Mouse (Mus musculus) lung, adult 2 months (tissue): ENCODE results near the gene Itga6. TPM values are rescaled to one million over a fixed set of nuclear protein-coding genes. Genes with fewer than 3 reads are reported as not detected.

Experiments
- DNase-seq: peaks from one replicate; pipeline ENCODE4 v3.0.0; 2022
- H3K4me1 ChIP-seq: fragments of 200-500 bp; 2 replicates; pipeline ENCODE4 v1.6.1; 2011; ENCODE audit warnings: low read length; ENCODE audit not compliant: control insufficient read depth, insufficient read depth
- H3K4me3 ChIP-seq: fragments of 200-500 bp; replicated peaks from 2 replicates; pipeline ENCODE3; 2011; ENCODE audit warnings: low read depth, mild to moderate bottlenecking, control low read depth, low read length; ENCODE audit errors: extremely low read depth
- CTCF ChIP-seq: fragments of 200-500 bp; IDR thresholded peaks from 2 replicates; pipeline ENCODE4 v1.5.1; 2011; ENCODE audit warnings: mild to moderate bottlenecking, low read length, control low read depth; ENCODE audit not compliant: insufficient read depth
- POLR2A ChIP-seq: fragments of 200-500 bp; IDR thresholded peaks from 2 replicates; pipeline ENCODE4 v1.6.1; 2011; ENCODE audit warnings: low read depth, mild to moderate bottlenecking, control low read depth, low read length, borderline replicate concordance; ENCODE audit errors: extremely low read depth
- WGBS: fragments of 180-500 bp; shearing (Covaris S2); methylation state at CpG from one replicate; pipeline ENCODE4 v1.1.7; 2018; 5-methylcytosine and 5-hydroxymethylcytosine counted together
- polyA plus RNA-seq: library from polyadenylated mRNA; depleted of rRNA; stranded (reverse); fragments of >200 nt; gene quantifications from 2 replicates; pipeline ENCODE4 v1.2.3, GENCODE M21; 2012

Itga6 gene
- polyA plus RNA-seq, 1 experiment = 45.2 TPM

DNA sequence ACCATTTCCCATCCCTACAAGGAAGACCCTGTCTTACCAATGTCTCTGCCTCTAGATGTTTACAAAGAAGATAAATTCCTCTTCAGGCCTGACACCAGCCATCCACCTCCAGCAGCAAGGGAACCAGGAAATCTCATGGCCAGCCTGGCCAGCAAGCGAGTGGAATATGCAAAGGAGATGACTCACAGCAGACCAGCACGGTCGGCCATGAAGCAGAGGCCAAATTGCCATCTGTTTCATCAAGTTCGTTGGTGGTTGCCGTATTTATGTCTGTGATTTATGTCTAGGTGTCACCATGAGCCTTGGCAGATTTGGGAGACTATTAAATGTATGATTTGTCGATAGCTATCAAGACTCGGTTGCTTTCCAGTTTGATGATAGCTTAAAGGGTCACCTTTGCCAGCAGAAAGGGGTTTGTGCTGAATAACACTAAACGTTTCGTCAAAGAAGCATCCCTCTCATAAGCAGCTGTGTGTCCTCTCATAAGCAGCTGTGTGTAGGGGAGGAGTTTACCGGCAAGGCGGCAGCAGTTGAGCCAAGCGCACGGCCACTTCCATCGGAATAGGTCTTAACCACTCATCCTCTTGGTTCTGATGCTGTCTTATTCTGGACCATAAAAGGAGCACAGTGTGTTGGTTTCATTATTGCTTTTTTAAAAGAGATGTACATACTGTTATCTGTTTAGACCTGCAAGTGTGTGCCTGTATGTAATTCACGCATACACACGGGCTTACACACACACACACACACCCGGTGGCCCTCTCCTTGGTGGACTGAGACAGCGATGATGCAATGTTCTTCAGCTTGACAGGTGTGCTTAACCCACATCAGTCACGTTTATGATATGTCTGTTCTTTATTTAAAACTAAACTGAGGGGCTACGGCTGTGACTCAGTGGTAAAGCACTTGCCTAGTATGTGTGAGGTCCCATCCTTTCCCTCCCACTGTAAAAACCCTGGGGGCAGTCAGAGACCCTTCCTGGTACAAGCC, 14.5 kb upstream of the Itga6 start:
- WGBS = 74% methylated on average over 20 of the region's 20 CpGs
- TF ChIP-seq POLR2A = no peak
- TF ChIP-seq CTCF = no peak
- no peak for DNase-seq

GRCm38 (mm10) chr2:71734792-71735392, 10.5 kb upstream of the Itga6 start:
- Histone ChIP-seq H3K4me3 (no peak overlapping the region), H3K4me1 (no peaks in the 10 kb centered on the region)
- TF ChIP-seq POLR2A (no peak), CTCF (no peak)
- WGBS = 48% methylated on average over 9 of the region's 9 CpGs
- no peak for DNase-seq

More for the DNA sequence above, 14.5 kb upstream of the Itga6 start:
- no peaks in the 10 kb centered on the region for H3K4me1 ChIP-seq
- no peak overlapping the region for H3K4me3 ChIP-seq

DNA sequence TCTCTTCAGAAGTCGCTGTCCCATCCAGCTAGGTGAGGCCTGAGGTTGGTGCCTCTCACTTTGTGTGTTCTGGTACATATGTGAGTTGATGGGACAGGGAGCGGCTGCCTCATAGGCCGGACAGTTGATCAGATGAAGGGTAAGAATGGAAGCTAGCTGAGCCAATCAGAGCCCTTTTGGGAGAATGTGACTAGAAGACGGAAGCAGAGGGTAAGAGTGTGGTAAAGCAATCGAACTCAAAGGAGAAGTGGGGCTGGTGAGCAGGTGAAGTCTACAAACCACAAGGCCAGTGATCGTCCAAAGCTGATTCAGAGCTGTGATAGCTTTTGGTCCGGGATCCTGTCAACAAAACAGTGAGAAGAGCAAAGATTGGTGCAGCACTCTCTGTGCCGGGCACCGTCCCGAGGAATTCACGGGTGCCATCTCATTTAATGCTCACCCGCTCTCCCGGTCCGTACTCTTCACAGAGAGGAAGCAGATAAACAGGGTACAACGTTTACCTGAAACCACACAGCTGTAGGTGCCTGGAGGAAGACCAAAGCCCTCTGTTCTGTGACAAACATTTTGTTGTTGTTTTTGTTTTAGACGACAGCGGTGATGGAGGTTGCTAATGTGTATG, 9.8 kb upstream of the Itga6 start:
- H3K4me3 ChIP-seq = no peak overlapping the region
- WGBS = 80% methylated on average over 17 of the region's 17 CpGs
- DNase-seq = no peak
- no peaks in the 10 kb centered on the region for H3K4me1 ChIP-seq
- no peak for TF ChIP-seq POLR2A
- no peak for TF ChIP-seq CTCF

- H3K4me3 ChIP-seq = no peak overlapping the region
- no peak for DNase-seq
- 87% methylated on average over 2 of the region's 2 CpGs for WGBS
- H3K4me1 ChIP-seq = no peaks in the 10 kb centered on the region
- TF ChIP-seq CTCF (no peak), POLR2A (no peak)
Measured at GRCm38 (mm10) chr2:71736213-71736612, 9.2 kb upstream of the Itga6 start.

- no peak for TF ChIP-seq POLR2A
- TF ChIP-seq CTCF = no peak
- H3K4me1 ChIP-seq = no peaks in the 10 kb centered on the region
- no peak for DNase-seq
- WGBS = 47% methylated on average over 9 of the region's 9 CpGs
- H3K4me3 ChIP-seq = no peak overlapping the region
Measured at GRCm38 (mm10) chr2:71739173-71739860, 6.1 kb upstream of the Itga6 start.

- WGBS = 72% methylated on average over 4 of the region's 4 CpGs
- Histone ChIP-seq H3K4me3 (no peak overlapping the region), H3K4me1 (no peaks in the 10 kb centered on the region; the same call in 1 of the 2 replicates)
- no peak for TF ChIP-seq POLR2A
- TF ChIP-seq CTCF = no peak
- no peak for DNase-seq
Measured at GRCm38 (mm10) chr2:71742557-71742956, 2.9 kb upstream of the Itga6 start.

GRCm38 (mm10) chr2:71743377-71743776, 2.0 kb upstream of the Itga6 start:
- no peak overlapping the region for H3K4me3 ChIP-seq
- TF ChIP-seq CTCF (no peak), POLR2A (no peak)
- 78% methylated on average over 7 of the region's 7 CpGs for WGBS
- no peak for DNase-seq
- H3K4me1 ChIP-seq = no peaks in the 10 kb centered on the region; the same call in 1 of the 2 replicates

DNA sequence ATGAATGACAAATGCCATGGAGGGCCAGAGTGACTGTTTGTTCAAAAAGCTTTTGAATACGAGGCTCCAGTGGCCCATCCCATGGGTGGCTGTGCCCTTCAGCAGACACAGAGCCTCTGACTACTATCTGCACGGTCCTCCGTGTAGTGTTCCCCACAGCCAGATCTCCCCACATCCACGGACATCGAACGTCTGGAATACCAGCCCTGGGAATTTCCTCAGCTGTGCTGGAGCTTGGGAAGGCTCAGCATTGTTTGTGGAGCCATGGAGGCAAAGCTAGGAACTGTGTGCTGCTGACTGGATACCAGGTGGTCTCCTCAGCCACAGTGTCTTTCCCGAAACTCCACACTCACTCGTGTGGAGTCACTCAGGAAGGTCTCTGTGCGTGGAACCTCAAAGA, 1.1 kb upstream of the Itga6 start:
- WGBS = 49% methylated on average over 9 of the region's 9 CpGs
- TF ChIP-seq CTCF (no peak), POLR2A (no peak)
- DNase-seq = no peak
- Histone ChIP-seq H3K4me3 (no peak overlapping the region), H3K4me1 (no peaks in the 10 kb centered on the region; the same call in 1 of the 2 replicates)

DNA sequence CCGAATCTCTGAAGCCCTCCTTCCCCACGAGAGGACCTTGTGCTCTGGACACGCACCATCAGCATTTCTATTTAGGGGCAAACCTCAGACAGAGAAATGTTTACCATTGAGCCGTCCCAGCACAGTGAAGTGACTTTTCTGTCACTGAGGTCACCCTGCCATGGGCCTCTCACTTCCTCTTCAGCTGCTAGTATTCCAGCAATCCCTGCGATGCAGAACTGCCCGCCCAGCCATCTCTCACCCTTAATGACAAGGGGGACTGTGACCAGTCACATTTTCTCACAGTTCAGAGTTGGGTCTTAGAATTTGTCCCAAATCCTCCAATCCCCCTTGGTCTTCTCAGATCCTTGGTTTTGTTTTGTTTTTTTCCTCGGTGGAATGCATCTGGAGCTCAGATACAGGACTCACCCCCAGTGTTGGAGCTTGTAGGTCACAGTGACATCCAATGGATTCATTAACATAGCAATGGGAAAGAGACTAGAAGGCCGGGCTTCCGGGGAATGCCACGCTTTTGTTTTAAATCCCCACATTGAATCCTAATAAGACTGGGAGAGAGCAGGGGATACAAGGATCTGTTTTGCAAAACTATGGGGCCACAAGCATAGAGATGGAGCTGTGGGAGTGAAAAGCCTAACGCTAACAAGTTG, 432 bp upstream of the Itga6 start:
- TF ChIP-seq CTCF (no peak), POLR2A (no peak)
- WGBS = 44% methylated on average over 11 of the region's 11 CpGs
- no peak for DNase-seq
- Histone ChIP-seq H3K4me3 (no peak overlapping the region), H3K4me1 (no peaks in the 10 kb centered on the region; the same call in 1 of the 2 replicates)
